Mouse (Mus musculus): ENCODE data around the gene Llgl1. TPM values are rescaled to one million over a fixed set of nuclear protein-coding genes. Genes with fewer than 3 reads are reported as not detected.

Gene Llgl1
- polyA plus RNA-seq (2015; fragmentation: Nextera tagmentation; extraction: Ambion mirVana): 61.7 and 63.6 TPM in 2 replicates

DNA sequence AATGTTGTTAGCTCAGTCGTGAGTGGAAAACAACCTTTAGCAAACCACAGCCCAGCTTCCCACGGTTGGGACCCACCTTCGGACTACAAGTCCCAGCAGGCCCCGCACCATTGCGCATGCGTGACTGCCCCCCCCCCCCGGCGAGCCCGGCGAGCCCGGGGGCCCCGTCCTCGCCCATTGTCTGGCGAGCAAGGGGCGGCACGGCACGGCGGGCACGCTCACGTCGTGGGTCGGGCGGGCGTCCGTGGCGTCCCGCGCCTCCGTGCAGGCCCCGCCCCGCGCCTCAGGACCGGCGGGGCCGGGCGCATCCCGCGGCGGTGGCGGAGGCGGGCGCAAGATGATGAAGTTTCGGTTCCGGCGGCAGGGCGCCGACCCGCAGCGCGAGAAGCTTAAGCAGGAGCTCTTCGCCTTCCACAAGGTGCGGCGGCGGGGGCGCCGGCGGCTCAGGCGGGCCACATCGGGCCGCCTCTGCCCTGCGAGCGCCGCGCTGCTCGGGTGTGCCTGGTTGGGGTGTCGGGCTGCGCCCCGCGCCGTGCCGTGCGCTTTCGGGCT lies at the start of gene Llgl1:
Gene Llgl1 (plus strand): TSS at position 200 of the 552 bp plus-strand sequence.
- H3K27me3 ChIP-seq (ENCODE audit: insufficient read depth, low read length): no peaks in the 10 kb centered on the region
- peak; percentile 90 for ATAC-seq (ENCODE audit: low FRiP score, low TSS enrichment)

DNA sequence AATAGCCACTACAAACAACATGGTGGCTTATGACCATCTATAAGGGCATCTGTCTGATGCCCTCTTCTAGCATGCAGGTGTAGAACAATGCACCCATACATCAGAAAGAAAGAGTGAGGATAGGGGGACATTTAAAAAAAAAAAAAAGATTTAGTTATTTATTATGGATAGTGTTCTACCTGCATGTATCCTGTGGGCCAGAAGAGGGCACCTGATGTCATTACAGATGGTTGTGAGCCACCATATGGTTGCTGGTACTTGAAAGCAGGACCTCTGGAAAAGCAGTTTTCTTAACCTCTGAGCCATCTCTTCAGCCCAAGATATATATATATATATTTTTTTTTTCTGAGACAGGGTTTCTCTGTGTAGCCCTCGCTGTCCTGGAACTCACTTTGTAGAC lies 3.4 kb upstream of the Llgl1 start:
- ATAC-seq (ENCODE audit: low FRiP score, low TSS enrichment): no peak
- peaks cover 17% of the 10 kb centered on the region for H3K4me1 ChIP-seq (ENCODE audit: insufficient read depth, low read length)
- no peak overlapping the region for H3K4me3 ChIP-seq (ENCODE audit: low read length)
- H3K36me3 ChIP-seq (ENCODE audit: insufficient read depth, low read length): no peaks in the 10 kb centered on the region
- no peak overlapping the region for H3K4me2 ChIP-seq (replicated peaks; ENCODE audit: low read depth, low read length)
- no peak overlapping the region for H3K9ac ChIP-seq (replicated peaks; ENCODE audit: low read length)
- H3K27me3 ChIP-seq (ENCODE audit: insufficient read depth, low read length): no peaks in the 10 kb centered on the region
- H3K27ac ChIP-seq (ENCODE audit: low read length): no peak overlapping the region
- no peaks in the 10 kb centered on the region for H3K9me3 ChIP-seq (ENCODE audit: low read length)
- 71% methylated on average over 1 of the region's 1 CpGs for WGBS

More for the DNA sequence above, at the start of gene Llgl1:
- peak within 1 kb of the TSS; percentile 93 for H3K27ac ChIP-seq (ENCODE audit: low read length)
- WGBS: 0% methylated on average over 62 of the region's 73 CpGs
- H3K4me3 ChIP-seq (ENCODE audit: low read length): peak within 1 kb of the TSS; percentile 91
- peak within 1 kb of the TSS; percentile 91 for H3K9ac ChIP-seq (replicated peaks; ENCODE audit: low read length)
- no peaks in the 10 kb centered on the region for H3K9me3 ChIP-seq (ENCODE audit: low read length)
- peak within 1 kb of the TSS; percentile 83 for H3K4me2 ChIP-seq (replicated peaks; ENCODE audit: low read depth, low read length)
- H3K36me3 ChIP-seq (ENCODE audit: insufficient read depth, low read length): peaks cover 1% of the 10 kb centered on the region
- peaks cover 26% of the 10 kb centered on the region for H3K4me1 ChIP-seq (ENCODE audit: insufficient read depth, low read length)

DNA sequence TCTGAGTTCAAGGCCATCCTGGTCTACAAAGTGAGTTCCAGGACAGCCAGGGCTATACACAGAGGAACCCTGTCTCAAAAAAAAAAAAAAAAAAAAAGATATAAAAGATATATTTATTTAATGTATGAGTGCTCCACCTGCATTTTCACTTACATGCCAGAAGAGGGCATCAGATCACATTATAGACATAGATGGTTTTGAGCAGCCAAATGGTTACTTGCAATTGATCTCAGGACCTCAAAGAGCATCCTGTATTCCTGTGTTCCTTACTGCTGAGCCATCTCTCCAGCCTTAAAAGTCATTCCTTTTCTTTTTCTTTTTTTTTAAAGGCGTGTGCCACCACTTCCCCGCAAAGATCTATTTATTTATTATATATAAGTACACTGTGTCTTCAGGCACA lies 2.0 kb upstream of the Llgl1 start:
- ATAC-seq (ENCODE audit: low FRiP score, low TSS enrichment): no peak
- no peak overlapping the region for H3K4me2 ChIP-seq (replicated peaks; ENCODE audit: low read depth, low read length)
- WGBS: 81% methylated on average over 2 of the region's 2 CpGs

DNA sequence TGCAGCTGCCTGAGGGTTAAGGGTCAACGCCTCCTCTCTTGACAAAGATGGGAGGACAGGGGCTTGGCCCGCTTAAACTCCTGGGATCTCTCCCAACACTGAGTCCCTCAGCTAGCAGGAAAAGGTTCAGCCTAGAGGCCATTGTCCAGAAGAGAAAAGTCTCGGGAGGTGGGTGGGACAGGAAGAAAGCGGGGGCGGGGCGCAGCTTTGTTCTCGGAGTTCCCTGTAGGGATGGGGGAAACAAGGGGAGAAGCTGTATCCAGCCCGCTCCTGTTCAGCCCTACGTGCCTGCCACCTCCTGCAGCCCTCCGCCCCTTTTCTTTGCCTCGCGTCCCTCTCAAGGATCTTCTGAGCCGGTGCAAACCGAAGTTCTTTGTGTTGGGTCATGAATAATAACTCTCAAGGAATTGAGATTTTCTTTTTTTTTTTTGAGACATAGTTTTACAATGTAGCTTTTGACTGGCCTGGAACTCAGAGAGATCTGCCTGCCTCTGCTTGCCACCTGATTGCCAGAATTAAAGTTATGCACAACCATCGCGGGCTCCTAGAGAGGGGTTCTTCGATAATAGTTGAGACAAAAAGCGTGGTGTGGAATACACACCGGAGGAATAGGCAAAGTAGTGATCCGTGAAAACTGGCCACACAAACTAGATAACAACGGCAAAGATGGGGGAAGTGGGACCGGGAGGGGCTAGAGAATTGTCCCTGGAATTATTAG lies 558 bp upstream of the Llgl1 start:
- H3K9ac ChIP-seq (replicated peaks; ENCODE audit: low read length): peak overlapping the region; percentile 91
- no peaks in the 10 kb centered on the region for H3K27me3 ChIP-seq (ENCODE audit: insufficient read depth, low read length)
- H3K4me2 ChIP-seq (replicated peaks; ENCODE audit: low read depth, low read length): peak overlapping the region; percentile 83
- H3K36me3 ChIP-seq (ENCODE audit: insufficient read depth, low read length): no peaks in the 10 kb centered on the region
- H3K4me1 ChIP-seq (ENCODE audit: insufficient read depth, low read length): peaks cover 26% of the 10 kb centered on the region
- peak overlapping the region; percentile 91 for H3K4me3 ChIP-seq (ENCODE audit: low read length)
- no peaks in the 10 kb centered on the region for H3K9me3 ChIP-seq (ENCODE audit: low read length)
- peak overlapping the region; percentile 93 for H3K27ac ChIP-seq (ENCODE audit: low read length)
- peak; percentile 75 for ATAC-seq (ENCODE audit: low FRiP score, low TSS enrichment)
- WGBS: 2% methylated on average over 22 of the region's 22 CpGs

More for the DNA sequence above, 2.0 kb upstream of the Llgl1 start:
- Histone ChIP-seq H3K36me3 (ENCODE audit: insufficient read depth, low read length) (no peaks in the 10 kb centered on the region), H3K27me3 (ENCODE audit: insufficient read depth, low read length) (no peaks in the 10 kb centered on the region), H3K27ac (ENCODE audit: low read length) (no peak overlapping the region), H3K9me3 (ENCODE audit: low read length) (no peaks in the 10 kb centered on the region), H3K4me3 (ENCODE audit: low read length) (no peak overlapping the region), H3K9ac (replicated peaks; ENCODE audit: low read length) (no peak overlapping the region), H3K4me1 (ENCODE audit: insufficient read depth, low read length) (peaks cover 26% of the 10 kb centered on the region)

DNA sequence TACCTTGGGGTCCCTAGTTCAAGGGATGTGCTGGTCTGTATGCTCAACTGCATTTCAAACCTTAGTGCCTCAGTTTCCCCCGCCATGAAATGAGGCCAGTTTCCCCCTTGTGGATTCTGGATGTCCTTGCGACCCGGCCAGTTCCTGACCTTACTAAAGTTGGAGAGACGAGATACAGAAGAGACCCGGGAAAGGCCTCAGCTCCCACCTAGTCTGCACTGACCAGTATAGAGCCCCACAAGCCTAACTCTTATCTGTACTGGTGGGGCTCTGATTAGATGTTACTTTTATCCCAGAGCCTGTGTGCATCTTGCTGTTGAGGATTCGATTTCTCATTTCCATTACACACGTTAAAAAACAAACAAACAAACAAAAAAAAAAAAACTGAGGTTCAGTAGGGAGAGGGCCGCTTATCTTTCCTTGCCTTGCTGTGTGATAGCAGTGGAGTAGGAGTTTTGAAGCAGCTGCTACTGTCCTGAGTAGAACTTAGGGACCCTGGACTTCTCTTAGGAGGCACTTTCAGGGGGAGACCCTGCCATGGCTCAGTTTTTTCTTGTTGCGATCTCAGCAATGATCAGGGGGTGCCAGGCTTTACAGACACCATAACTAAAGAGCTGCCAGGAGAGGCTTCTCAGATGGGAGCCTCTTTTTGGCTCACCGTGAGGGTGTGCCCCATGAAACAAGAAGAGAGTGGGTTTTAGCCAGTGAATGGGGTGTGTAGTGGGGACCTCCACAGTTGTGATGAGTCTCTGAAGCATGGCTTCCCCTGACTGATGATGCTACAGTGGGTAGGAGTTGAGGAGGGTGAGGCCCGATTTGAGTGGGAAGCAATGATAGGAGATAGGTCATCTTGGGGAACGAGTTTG lies 1.0 kb downstream of the Llgl1 start:
- Histone ChIP-seq H3K4me3 (ENCODE audit: low read length) (peak overlapping the region; percentile 91), H3K36me3 (ENCODE audit: insufficient read depth, low read length) (peaks cover 4% of the 10 kb centered on the region), H3K9me3 (ENCODE audit: low read length) (no peaks in the 10 kb centered on the region), H3K9ac (replicated peaks; ENCODE audit: low read length) (peak overlapping the region; percentile 91), H3K27me3 (ENCODE audit: insufficient read depth, low read length) (no peaks in the 10 kb centered on the region), H3K4me1 (ENCODE audit: insufficient read depth, low read length) (peaks cover 26% of the 10 kb centered on the region), H3K4me2 (replicated peaks; ENCODE audit: low read depth, low read length) (peak overlapping the region; percentile 83), H3K27ac (ENCODE audit: low read length) (peak overlapping the region; percentile 82; the same call in 1 of the 2 replicates)
- 28% methylated on average over 12 of the region's 12 CpGs for WGBS
- ATAC-seq (ENCODE audit: low FRiP score, low TSS enrichment): no peak; the same call in 1 of the 2 replicates

DNA sequence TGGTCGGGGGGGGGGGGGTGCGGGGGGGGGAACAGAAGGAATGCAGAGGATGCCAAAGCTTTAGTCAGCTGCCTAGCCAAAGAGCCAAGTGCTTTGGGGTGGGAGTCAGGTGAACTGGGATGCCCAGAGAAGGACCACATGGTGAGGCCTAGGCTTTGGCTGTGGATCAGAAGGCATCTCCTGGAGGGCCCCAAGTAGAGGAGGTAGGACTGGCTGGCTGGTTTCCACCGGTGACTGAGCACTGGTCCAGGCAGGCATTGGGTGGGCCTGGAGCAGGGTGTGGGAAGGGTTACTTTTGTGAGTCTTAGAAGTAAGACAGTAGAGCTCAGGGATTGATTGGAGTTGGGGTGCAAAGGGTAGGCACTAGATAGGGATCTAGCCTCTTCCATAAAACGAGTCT lies 2.1 kb downstream of the Llgl1 start:
- Histone ChIP-seq H3K27me3 (ENCODE audit: insufficient read depth, low read length) (no peaks in the 10 kb centered on the region), H3K9me3 (ENCODE audit: low read length) (no peaks in the 10 kb centered on the region), H3K36me3 (ENCODE audit: insufficient read depth, low read length) (peaks cover 13% of the 10 kb centered on the region), H3K4me1 (ENCODE audit: insufficient read depth, low read length) (peaks cover 26% of the 10 kb centered on the region), H3K4me2 (replicated peaks; ENCODE audit: low read depth, low read length) (0 out of 2 replicates have a peak overlapping the region, but pooled peaks have one; percentile 14), H3K4me3 (ENCODE audit: low read length) (no peak overlapping the region), H3K9ac (replicated peaks; ENCODE audit: low read length) (no peak overlapping the region), H3K27ac (ENCODE audit: low read length) (no peak overlapping the region)
- 78% methylated on average over 2 of the region's 4 CpGs for WGBS
- no peak for ATAC-seq (ENCODE audit: low FRiP score, low TSS enrichment)

DNA sequence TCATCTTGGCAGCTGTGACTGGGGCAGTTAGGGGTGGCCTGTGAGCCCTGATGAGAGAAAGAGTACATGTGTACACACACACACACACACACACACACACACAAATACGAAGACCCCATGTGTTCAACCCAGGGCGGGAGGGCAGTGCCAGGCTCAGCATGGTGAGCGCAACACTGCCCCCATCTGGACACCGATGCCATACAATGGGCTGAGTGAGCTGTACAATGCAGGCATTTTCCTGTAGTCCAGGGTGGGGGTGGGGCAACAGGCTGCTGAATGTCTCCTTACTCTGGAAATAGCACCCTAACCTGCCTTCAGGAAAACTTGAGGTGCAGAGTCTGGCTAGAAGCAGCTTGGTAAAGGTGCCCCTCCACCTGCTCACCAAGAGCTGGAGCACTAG lies 3.6 kb downstream of the Llgl1 start:
- Histone ChIP-seq H3K36me3 (ENCODE audit: insufficient read depth, low read length) (peaks cover 27% of the 10 kb centered on the region), H3K27me3 (ENCODE audit: insufficient read depth, low read length) (no peaks in the 10 kb centered on the region), H3K27ac (ENCODE audit: low read length) (no peak overlapping the region), H3K4me2 (replicated peaks; ENCODE audit: low read depth, low read length) (no peak overlapping the region), H3K4me1 (ENCODE audit: insufficient read depth, low read length) (peaks cover 32% of the 10 kb centered on the region), H3K9me3 (ENCODE audit: low read length) (no peaks in the 10 kb centered on the region), H3K4me3 (ENCODE audit: low read length) (no peak overlapping the region), H3K9ac (replicated peaks; ENCODE audit: low read length) (no peak overlapping the region)
- 40% methylated on average over 4 of the region's 4 CpGs for WGBS
- ATAC-seq (ENCODE audit: low FRiP score, low TSS enrichment): no peak

DNA sequence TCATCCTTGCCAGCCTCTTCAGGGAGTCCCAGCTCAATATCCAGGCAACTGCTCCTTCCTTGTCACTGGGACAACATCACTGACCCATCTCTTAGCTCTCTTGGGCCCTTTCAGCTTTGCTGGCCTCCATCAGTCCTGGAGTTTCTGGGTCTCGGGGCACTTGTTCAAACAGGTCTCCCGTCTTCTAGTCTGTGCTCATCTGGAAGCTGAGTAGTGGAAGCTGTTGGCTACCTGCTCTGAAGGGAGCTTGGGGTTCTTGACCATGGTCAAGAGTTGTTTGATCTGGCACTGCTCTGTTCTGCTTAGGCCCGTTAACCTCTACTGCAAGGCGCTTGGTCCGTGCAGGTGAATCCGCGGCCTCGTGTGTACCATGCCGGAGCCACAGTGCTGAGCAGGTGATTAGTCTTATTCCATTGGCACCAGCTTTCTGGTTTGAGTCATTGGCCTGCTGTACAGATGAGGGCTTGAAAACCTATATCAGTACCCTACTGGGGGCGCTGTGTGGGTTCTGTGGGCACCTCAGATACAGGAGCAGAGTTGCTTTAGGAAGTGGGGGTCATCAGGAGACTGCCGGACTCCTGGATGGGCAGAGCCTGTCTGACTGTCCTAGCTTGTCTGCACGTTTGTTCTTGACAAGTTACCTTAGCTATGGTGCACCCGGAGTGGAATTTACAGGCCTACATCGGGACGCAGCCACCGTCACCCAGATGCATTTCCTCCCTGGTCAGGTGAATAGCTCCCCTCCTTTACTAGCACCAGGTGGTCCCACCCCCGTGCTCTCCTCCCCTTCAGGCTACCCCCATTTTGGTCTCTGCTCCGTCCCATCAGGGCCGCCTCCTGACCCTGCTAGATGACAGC lies 4.7 kb downstream of the Llgl1 start:
- Histone ChIP-seq H3K4me3 (ENCODE audit: low read length) (no peak overlapping the region), H3K9ac (replicated peaks; ENCODE audit: low read length) (no peak overlapping the region), H3K27ac (ENCODE audit: low read length) (no peak overlapping the region), H3K4me1 (ENCODE audit: insufficient read depth, low read length) (peaks cover 22% of the 10 kb centered on the region), H3K4me2 (replicated peaks; ENCODE audit: low read depth, low read length) (no peak overlapping the region), H3K27me3 (ENCODE audit: insufficient read depth, low read length) (no peaks in the 10 kb centered on the region), H3K9me3 (ENCODE audit: low read length) (no peaks in the 10 kb centered on the region), H3K36me3 (ENCODE audit: insufficient read depth, low read length) (peaks cover 38% of the 10 kb centered on the region)
- ATAC-seq (ENCODE audit: low FRiP score, low TSS enrichment): no peak
- 90% methylated on average over 19 of the region's 19 CpGs for WGBS

DNA sequence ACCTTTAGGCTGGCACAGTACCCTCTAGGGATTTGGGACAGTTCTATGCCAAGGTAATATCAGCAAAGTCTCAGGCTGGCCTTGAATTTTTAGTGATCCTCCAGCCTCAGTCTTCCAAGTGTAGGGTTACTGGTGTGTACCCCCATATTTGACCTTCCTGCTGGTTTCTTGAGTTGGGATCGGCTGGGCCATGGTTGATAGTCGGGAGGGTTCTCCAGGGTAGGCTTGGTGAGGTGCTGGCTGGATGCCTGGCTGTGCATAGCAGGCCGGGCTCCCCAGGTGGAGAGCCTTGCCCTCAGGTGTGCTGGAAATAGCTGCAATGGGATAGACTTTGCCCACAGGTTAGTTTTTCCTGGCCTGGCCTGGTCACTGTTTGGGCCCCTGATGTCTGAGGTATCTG lies 5.7 kb downstream of the Llgl1 start:
- H3K36me3 ChIP-seq (ENCODE audit: insufficient read depth, low read length): peaks cover 47% of the 10 kb centered on the region
- no peak overlapping the region for H3K4me3 ChIP-seq (ENCODE audit: low read length)
- no peak overlapping the region for H3K27ac ChIP-seq (ENCODE audit: low read length)
- H3K9me3 ChIP-seq (ENCODE audit: low read length): no peaks in the 10 kb centered on the region
- no peaks in the 10 kb centered on the region for H3K27me3 ChIP-seq (ENCODE audit: insufficient read depth, low read length)
- WGBS: 94% methylated on average over 3 of the region's 3 CpGs
- H3K4me2 ChIP-seq (replicated peaks; ENCODE audit: low read depth, low read length): no peak overlapping the region
- H3K9ac ChIP-seq (replicated peaks; ENCODE audit: low read length): no peak overlapping the region
- ATAC-seq (ENCODE audit: low FRiP score, low TSS enrichment): no peak
- peaks cover 22% of the 10 kb centered on the region for H3K4me1 ChIP-seq (ENCODE audit: insufficient read depth, low read length)
